Mouse (Mus musculus): ENCODE results near the gene Igf1.

The Igf1 gene

DNA sequence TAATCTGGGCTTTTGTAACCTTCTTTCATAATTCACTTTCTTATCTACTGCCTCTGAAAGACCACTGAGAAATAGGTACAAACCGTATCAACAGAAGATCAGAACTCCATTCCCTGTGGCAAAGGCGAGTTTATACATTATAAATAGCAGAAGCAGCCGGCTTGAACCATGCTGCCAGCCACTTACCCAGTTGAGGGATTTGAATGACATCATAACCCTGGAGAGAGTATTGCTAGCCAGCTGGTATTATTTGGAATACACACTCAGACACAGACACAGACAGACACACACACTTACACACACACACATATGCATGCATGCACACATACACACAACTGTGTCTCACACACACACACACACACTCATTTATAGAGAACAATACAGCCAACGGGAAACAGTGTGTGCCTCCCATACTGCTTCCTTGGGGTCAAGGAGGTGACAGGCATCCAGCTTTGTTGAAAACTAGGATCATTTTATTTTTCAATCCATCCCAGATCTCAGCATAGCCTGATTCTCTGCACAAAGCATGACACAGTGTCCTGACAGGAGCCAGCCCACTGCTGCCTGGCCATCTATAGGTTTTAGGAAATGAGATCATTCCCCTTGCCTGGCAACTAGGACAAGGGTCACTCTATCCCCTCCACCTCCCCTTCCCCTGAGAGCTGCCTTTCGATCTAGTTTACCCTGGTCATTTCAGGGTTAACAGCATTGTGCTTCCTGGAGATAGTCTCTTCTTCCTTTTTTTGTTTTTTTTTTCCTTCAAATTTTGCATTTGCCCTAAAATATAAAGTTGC lies at the start of gene Igf1:
Gene Igf1, plus strand, starts transcription at position 253 of the 794 bp plus-strand sequence.
- Histone ChIP-seq H3K4me1 (replicated peaks; ENCODE audit: low read depth, low read length) (peaks cover 40% of the 10 kb centered on the region), H3K9me3 (ENCODE audit: low read length) (no peaks in the 10 kb centered on the region), H3K4me3 (replicated peaks; ENCODE audit: low read length) (no peak within 1 kb of the TSS), H3K36me3 (ENCODE audit: insufficient read depth, low read length) (no peaks in the 10 kb centered on the region), H3K27me3 (ENCODE audit: insufficient read depth, low read length) (peaks cover 55% of the 10 kb centered on the region)
- no peak for TF ChIP-seq NANOG (IDR thresholded peaks at IDR 0.05; ENCODE audit: borderline replicate concordance, low read length)
- TF ChIP-seq POU5F1 (IDR thresholded peaks at IDR 0.05; ENCODE audit: borderline replicate concordance, low read length), result no peak
- no peak for TF ChIP-seq CTCF (conservative IDR thresholded peaks at IDR 0.05; ENCODE audit: low read length)

DNA sequence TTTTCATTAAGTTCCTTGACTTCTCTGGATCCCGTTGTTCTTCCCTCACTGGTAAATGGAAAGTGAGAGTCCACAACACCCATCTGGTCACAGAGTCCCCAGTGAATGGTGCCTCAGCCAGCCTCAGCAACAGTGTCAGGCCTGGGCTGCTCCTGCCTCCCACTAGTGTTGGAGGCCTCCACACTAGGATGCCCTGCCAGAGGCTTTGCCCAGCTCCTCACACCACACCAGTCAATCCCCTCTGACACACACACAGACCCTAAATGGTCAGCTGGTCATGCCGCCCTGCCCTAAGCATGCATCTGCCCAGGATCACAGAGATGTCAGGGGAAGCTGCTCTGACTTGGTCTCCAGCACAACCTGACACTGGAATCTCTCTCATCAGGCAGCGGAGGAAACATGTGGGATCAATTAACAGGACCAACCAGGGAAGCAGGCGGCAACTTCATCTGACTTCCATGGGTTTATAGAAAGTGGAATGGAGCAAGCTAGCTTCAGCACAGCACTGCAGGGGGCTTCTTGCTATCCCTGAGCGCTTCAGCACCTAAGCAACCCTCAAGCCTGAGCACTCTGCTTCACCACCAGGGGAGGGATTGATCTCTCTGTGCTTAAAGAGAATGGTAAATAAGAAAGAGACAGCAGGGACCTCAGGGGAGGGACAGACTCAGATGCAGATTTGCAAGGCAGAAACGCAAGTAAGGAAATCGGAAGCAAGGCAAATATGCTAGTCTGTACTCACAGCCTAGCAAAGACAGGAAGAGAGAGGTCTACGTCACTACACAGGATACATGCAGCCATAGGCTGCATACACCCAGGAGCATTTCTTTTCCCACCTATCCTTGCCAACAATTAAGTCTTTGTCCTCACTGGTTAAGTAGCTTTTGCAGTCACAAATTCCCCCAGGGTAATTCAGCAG lies 45.6 kb upstream of the Igf1 start:
- TF ChIP-seq POU5F1 (IDR thresholded peaks at IDR 0.05; ENCODE audit: borderline replicate concordance, low read length) (no peak), NANOG (IDR thresholded peaks at IDR 0.05; ENCODE audit: borderline replicate concordance, low read length) (peak; percentile 29; the same call in 1 of the 2 replicates), CTCF (conservative IDR thresholded peaks at IDR 0.05; ENCODE audit: low read length) (peak; percentile 11; the same call in 1 of the 2 replicates)
- H3K27me3 ChIP-seq (ENCODE audit: insufficient read depth, low read length), result no peaks in the 10 kb centered on the region
- H3K4me3 ChIP-seq (replicated peaks; ENCODE audit: low read length), result no peak overlapping the region
- peaks cover 13% of the 10 kb centered on the region for H3K4me1 ChIP-seq (replicated peaks; ENCODE audit: low read depth, low read length)
- no peaks in the 10 kb centered on the region for H3K36me3 ChIP-seq (ENCODE audit: insufficient read depth, low read length)
- H3K9me3 ChIP-seq (ENCODE audit: low read length), result no peaks in the 10 kb centered on the region

DNA sequence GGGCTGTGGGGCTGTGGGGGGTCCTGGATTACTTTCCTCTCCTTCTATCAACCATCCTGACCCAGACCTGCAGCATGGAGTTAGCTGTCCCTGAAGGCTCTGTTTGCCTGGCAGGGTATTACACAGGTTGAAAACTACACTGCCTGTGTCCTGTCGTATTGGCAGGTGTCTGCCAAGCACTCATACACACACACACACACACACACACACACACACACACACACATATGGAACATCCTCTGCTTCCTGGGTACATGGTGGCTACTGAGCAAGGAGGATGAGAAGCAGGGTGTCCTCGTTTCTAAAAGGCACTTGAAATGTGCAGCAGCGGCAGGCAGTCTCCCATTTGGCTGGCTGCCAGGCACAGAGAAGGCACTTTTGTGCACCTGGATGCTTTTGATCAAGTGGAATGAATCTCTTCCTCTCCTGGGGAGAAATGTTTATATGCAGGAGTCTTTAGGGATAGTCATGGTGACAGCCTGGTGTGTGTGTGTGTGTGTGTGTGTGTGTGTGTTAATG lies 44.9 kb upstream of the Igf1 start:
- no peaks in the 10 kb centered on the region for H3K36me3 ChIP-seq (ENCODE audit: insufficient read depth, low read length)
- TF ChIP-seq POU5F1 (IDR thresholded peaks at IDR 0.05; ENCODE audit: borderline replicate concordance, low read length) (no peak), CTCF (conservative IDR thresholded peaks at IDR 0.05; ENCODE audit: low read length) (no peak), NANOG (IDR thresholded peaks at IDR 0.05; ENCODE audit: borderline replicate concordance, low read length) (no peak)
- peaks cover 13% of the 10 kb centered on the region for H3K4me1 ChIP-seq (replicated peaks; ENCODE audit: low read depth, low read length)
- no peak overlapping the region for H3K4me3 ChIP-seq (replicated peaks; ENCODE audit: low read length)
- H3K9me3 ChIP-seq (ENCODE audit: low read length), result no peaks in the 10 kb centered on the region
- no peaks in the 10 kb centered on the region for H3K27me3 ChIP-seq (ENCODE audit: insufficient read depth, low read length)

DNA sequence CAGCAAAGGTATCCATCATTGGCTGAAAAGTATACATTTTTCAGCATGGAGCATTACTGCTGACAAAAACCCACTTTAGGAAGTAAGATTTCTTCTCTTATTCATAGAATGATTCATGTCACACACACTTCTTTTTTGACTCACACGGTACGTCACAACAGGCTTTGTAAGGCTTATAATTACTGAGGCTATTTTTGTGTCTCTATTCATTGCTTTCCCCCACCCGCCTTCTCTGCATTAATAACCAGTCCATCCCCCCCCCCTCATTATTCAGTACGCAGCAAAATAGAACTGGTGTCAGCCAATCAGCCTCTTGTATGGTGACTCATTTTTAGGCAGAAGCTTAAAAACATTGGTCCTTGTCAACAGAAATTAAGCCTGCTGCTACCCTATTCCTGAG lies 41.2 kb upstream of the Igf1 start:
- no peaks in the 10 kb centered on the region for H3K36me3 ChIP-seq (ENCODE audit: insufficient read depth, low read length)
- H3K4me1 ChIP-seq (replicated peaks; ENCODE audit: low read depth, low read length), result peaks cover 13% of the 10 kb centered on the region
- no peaks in the 10 kb centered on the region for H3K9me3 ChIP-seq (ENCODE audit: low read length)
- no peak overlapping the region for H3K4me3 ChIP-seq (replicated peaks; ENCODE audit: low read length)
- no peaks in the 10 kb centered on the region for H3K27me3 ChIP-seq (ENCODE audit: insufficient read depth, low read length)
- TF ChIP-seq POU5F1 (IDR thresholded peaks at IDR 0.05; ENCODE audit: borderline replicate concordance, low read length), result no peak
- TF ChIP-seq NANOG (IDR thresholded peaks at IDR 0.05; ENCODE audit: borderline replicate concordance, low read length), result no peak
- TF ChIP-seq CTCF (conservative IDR thresholded peaks at IDR 0.05; ENCODE audit: low read length), result no peak

DNA sequence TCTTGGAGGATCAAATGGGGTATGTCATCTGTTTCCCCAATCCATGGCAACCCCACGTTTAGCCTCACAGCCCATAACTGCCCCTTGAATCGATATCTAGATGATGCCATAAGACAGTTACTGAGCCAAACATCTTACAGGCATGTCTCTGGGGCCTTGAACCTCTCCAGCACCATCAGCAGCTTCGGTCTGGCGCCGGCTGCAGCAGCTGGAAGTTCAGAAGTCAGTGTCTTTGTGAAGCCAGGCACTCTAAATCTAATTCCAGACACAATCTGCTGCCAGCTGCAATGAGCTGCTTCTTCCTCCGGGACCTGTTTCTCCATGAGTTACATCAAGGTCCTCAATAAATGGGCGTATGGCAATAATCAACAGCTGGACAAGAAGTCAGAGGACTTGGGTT lies 40.3 kb upstream of the Igf1 start:
- Histone ChIP-seq H3K9me3 (ENCODE audit: low read length) (no peaks in the 10 kb centered on the region), H3K27me3 (ENCODE audit: insufficient read depth, low read length) (no peaks in the 10 kb centered on the region), H3K4me3 (replicated peaks; ENCODE audit: low read length) (no peak overlapping the region), H3K4me1 (replicated peaks; ENCODE audit: low read depth, low read length) (peaks cover 5% of the 10 kb centered on the region), H3K36me3 (ENCODE audit: insufficient read depth, low read length) (no peaks in the 10 kb centered on the region)
- TF ChIP-seq NANOG (IDR thresholded peaks at IDR 0.05; ENCODE audit: borderline replicate concordance, low read length), result no peak
- no peak for TF ChIP-seq POU5F1 (IDR thresholded peaks at IDR 0.05; ENCODE audit: borderline replicate concordance, low read length)
- TF ChIP-seq CTCF (conservative IDR thresholded peaks at IDR 0.05; ENCODE audit: low read length), result no peak

DNA sequence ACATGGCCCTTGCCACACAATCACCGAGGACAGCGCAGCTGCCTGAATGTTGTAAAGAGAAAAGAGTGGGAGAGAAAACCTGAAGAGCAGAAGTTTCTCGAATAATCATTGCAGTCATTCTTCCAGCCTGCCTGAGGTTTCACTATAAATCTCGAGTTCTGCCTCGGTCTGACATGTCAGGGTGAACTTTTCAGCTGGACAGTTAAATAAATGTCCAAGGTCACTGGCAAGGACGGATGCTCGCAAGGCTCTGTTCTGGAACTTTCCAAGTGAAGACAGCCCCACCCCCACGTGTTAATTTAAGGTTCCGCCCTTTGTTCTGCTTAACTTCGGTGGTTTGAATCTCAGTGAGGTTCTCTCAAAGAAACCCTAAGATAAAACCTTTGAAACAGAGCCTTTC lies 36.2 kb upstream of the Igf1 start:
- H3K27me3 ChIP-seq (ENCODE audit: insufficient read depth, low read length), result no peaks in the 10 kb centered on the region
- H3K4me3 ChIP-seq (replicated peaks; ENCODE audit: low read length), result no peak overlapping the region
- H3K9me3 ChIP-seq (ENCODE audit: low read length), result no peaks in the 10 kb centered on the region
- no peaks in the 10 kb centered on the region for H3K4me1 ChIP-seq (replicated peaks; ENCODE audit: low read depth, low read length)
- H3K36me3 ChIP-seq (ENCODE audit: insufficient read depth, low read length), result no peaks in the 10 kb centered on the region
- TF ChIP-seq CTCF (conservative IDR thresholded peaks at IDR 0.05; ENCODE audit: low read length) (no peak), POU5F1 (IDR thresholded peaks at IDR 0.05; ENCODE audit: borderline replicate concordance, low read length) (no peak), NANOG (IDR thresholded peaks at IDR 0.05; ENCODE audit: borderline replicate concordance, low read length) (no peak)

DNA sequence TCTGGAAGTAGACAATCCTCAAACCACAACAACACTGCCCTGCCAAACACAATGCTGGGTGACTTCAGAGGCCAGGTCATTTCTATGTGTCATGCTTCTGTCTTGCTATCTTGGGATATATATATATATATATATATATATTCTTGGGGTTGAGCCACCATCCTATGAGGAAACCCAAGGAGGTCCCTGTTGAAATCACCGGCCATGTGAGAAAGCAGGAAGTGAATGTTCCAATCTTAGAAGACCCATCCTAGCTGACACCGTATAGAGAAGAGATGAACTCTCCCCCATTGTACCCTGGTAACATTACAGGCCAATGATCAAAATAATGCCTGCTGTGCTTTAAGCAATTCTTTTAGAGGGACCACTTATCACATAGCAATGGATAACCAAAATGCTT lies 28.1 kb upstream of the Igf1 start:
- no peaks in the 10 kb centered on the region for H3K4me1 ChIP-seq (replicated peaks; ENCODE audit: low read depth, low read length)
- H3K36me3 ChIP-seq (ENCODE audit: insufficient read depth, low read length), result no peaks in the 10 kb centered on the region
- H3K4me3 ChIP-seq (replicated peaks; ENCODE audit: low read length), result no peak overlapping the region
- H3K27me3 ChIP-seq (ENCODE audit: insufficient read depth, low read length), result no peaks in the 10 kb centered on the region
- TF ChIP-seq CTCF (conservative IDR thresholded peaks at IDR 0.05; ENCODE audit: low read length), result no peak
- H3K9me3 ChIP-seq (ENCODE audit: low read length), result no peaks in the 10 kb centered on the region

DNA sequence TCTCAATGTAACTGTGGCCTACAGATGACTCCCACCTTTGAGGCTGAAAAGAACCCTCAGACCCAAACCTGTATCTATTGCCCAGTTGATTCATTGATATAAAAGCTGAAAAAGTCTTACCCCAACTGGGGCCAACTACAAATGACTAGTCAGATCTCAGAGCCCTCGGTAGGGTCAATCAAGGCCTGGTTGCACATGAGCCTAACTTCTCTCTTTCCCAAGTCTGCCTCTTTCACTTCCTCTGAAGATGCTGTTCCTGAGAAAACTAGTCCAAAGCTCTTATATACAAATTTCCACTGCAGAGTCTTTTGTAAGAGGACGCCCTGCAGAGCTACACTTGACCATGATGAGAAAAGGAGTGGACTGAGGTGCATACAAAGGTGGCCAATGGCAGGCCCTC lies 27.4 kb upstream of the Igf1 start:
- Histone ChIP-seq H3K9me3 (ENCODE audit: low read length) (no peaks in the 10 kb centered on the region), H3K27me3 (ENCODE audit: insufficient read depth, low read length) (no peaks in the 10 kb centered on the region), H3K36me3 (ENCODE audit: insufficient read depth, low read length) (no peaks in the 10 kb centered on the region), H3K4me1 (replicated peaks; ENCODE audit: low read depth, low read length) (no peaks in the 10 kb centered on the region), H3K4me3 (replicated peaks; ENCODE audit: low read length) (no peak overlapping the region)
- TF ChIP-seq NANOG (IDR thresholded peaks at IDR 0.05; ENCODE audit: borderline replicate concordance, low read length) (no peak), CTCF (conservative IDR thresholded peaks at IDR 0.05; ENCODE audit: low read length) (no peak), POU5F1 (IDR thresholded peaks at IDR 0.05; ENCODE audit: borderline replicate concordance, low read length) (no peak)

Data from E14TG2a.4 (cell line).